Mouse (Mus musculus) CH12.LX (cell line): ENCODE measurements at regions not wholly inside any gene's neighbourhood (a gene's known extent, or its start where the extent isn't known, plus 50 kb on each side); places are given as distances from the start of the nearest gene placed in this dataset.

Experiments used
- DNase-seq: peaks from one replicate; pipeline ENCODE4 v3.0.0-alpha.2; 2013; ENCODE audit errors: extremely low read depth
- H3K27ac ChIP-seq: 2 replicates; pipeline ENCODE4 v1.5.1; 2012; ENCODE audit warnings: low read depth, mild to moderate bottlenecking, control low read depth, moderate library complexity; ENCODE audit not compliant: insufficient read depth
- H3K27me3 ChIP-seq: replicated peaks from 2 replicates; pipeline ENCODE3; 2012; ENCODE audit warnings: inconsistent platforms
- H3K36me3 ChIP-seq, 2 experiments: replicated peaks in 1 of 2; 2 replicates each; pipeline versions ENCODE3 to v1.6.1; 2012; ENCODE audit warnings: inconsistent platforms in 1 of 2, low read length in 1 of 2, mild to moderate bottlenecking in 1 of 2, mixed read lengths in 1 of 2, moderate library complexity in 1 of 2; ENCODE audit not compliant: control insufficient read depth in 1 of 2, insufficient read depth in 1 of 2
- H3K4me1 ChIP-seq, 2 experiments: 2 replicates each; pipeline ENCODE4 v1.6.1; 2012; ENCODE audit warnings: inconsistent platforms in 1 of 2, moderate library complexity in 1 of 2; ENCODE audit not compliant: insufficient read depth in 2 of 2, control insufficient read depth in 1 of 2
- H3K4me2 ChIP-seq: 2 replicates; pipeline ENCODE4 v1.6.1; 2012; ENCODE audit warnings: low read depth, mild to moderate bottlenecking, control low read depth; ENCODE audit not compliant: poor library complexity, insufficient read depth, severe bottlenecking
- H3K4me3 ChIP-seq, 3 experiments: fragments of 150-350 bp in 1 of 3; sonication (generic) in 1 of 3; replicated peaks in 1 of 3; 2 replicates each; pipeline versions ENCODE3 to v1.5.1; 2011 to 2012; ENCODE audit warnings: low read depth in 2 of 3, low read length in 2 of 3, mild to moderate bottlenecking in 2 of 3, moderate library complexity in 2 of 3, control low read depth in 1 of 3, improper control_type of control experiment in 1 of 3, inconsistent platforms in 1 of 3, mixed read lengths in 1 of 3; ENCODE audit not compliant: poor library complexity in 1 of 3
- H3K79me2 ChIP-seq: replicated peaks from 2 replicates; pipeline ENCODE4 v1.6.1; 2012; ENCODE audit warnings: mild to moderate bottlenecking, moderate library complexity; ENCODE audit not compliant: control insufficient read depth, poor library complexity, insufficient read depth, severe bottlenecking; ENCODE audit errors: extremely low read depth
- H3K9ac ChIP-seq: 2 replicates; pipeline ENCODE4 v1.6.1; 2012; ENCODE audit warnings: low read depth, mild to moderate bottlenecking, control low read depth, moderate library complexity; ENCODE audit not compliant: insufficient read depth
- H3K9me3 ChIP-seq: replicated peaks from 2 replicates; pipeline ENCODE3; 2012; ENCODE audit warnings: low read length, inconsistent platforms, mixed read lengths
- BHLHE40 ChIP-seq: IDR thresholded peaks from 2 replicates; pipeline ENCODE4 v1.6.1; 2011; ENCODE audit warnings: mild to moderate bottlenecking, low read depth, low read length, improper control_type of control experiment
- CHD1 ChIP-seq: IDR thresholded peaks from 2 replicates; pipeline ENCODE4 v1.6.1; 2012; ENCODE audit warnings: low read depth, low read length, improper control_type of control experiment, inconsistent platforms
- CHD2 ChIP-seq: IDR thresholded peaks from 2 replicates; pipeline ENCODE4 v1.6.1; 2011; ENCODE audit warnings: low read length, improper control_type of control experiment
- ELF1 ChIP-seq: IDR thresholded peaks from 2 replicates; pipeline ENCODE4 v1.6.1; 2014; ENCODE audit warnings: low read depth, mild to moderate bottlenecking, inconsistent platforms, low read length, improper control_type of control experiment
- EP300 ChIP-seq: IDR thresholded peaks from 2 replicates; pipeline ENCODE4 v1.6.1; 2011; ENCODE audit warnings: low read length, improper control_type of control experiment
- ETS1 ChIP-seq: conservative IDR thresholded peaks from 2 replicates; pipeline ENCODE4 v1.6.1; 2012; ENCODE audit warnings: low read depth, mild to moderate bottlenecking, inconsistent platforms, low read length, improper control_type of control experiment, moderate library complexity
- GABPA ChIP-seq: IDR thresholded peaks from 2 replicates; pipeline ENCODE4 v1.6.1; 2012; ENCODE audit warnings: low read depth, low read length, improper control_type of control experiment, inconsistent platforms; ENCODE audit not compliant: insufficient replicate concordance
- HCFC1 ChIP-seq: IDR thresholded peaks from 2 replicates; pipeline ENCODE4 v1.6.1; 2012; ENCODE audit warnings: low read depth, mild to moderate bottlenecking, inconsistent platforms, low read length, improper control_type of control experiment
- IRF4 ChIP-seq: IDR thresholded peaks from 2 replicates; pipeline ENCODE4 v1.6.1; 2014; ENCODE audit warnings: low read depth, mild to moderate bottlenecking, inconsistent platforms, low read length, improper control_type of control experiment
- MAFK ChIP-seq: IDR thresholded peaks from 2 replicates; pipeline ENCODE4 v1.6.1; 2011; ENCODE audit warnings: low read length, improper control_type of control experiment; ENCODE audit not compliant: insufficient replicate concordance
- MEF2A ChIP-seq: IDR thresholded peaks from 2 replicates; pipeline ENCODE4 v1.6.1; 2014; ENCODE audit warnings: low read depth, mild to moderate bottlenecking, inconsistent platforms, low read length, improper control_type of control experiment, borderline replicate concordance
- MYC ChIP-seq: IDR thresholded peaks from 2 replicates; pipeline ENCODE4 v1.6.1; 2011; ENCODE audit warnings: low read depth, mild to moderate bottlenecking, improper control_type of control experiment, low read length
- NELFE ChIP-seq: IDR thresholded peaks from 2 replicates; pipeline ENCODE4 v1.6.1; 2011; ENCODE audit warnings: low read depth, low read length, improper control_type of control experiment
- PAX5 ChIP-seq: IDR thresholded peaks from 2 replicates; pipeline ENCODE4 v1.6.1; 2012; ENCODE audit warnings: low read length, inconsistent platforms, mixed read lengths
- RAD21 ChIP-seq: IDR thresholded peaks from 2 replicates; pipeline ENCODE4 v1.6.1; 2011; ENCODE audit warnings: low read depth, mild to moderate bottlenecking, low read length, improper control_type of control experiment, moderate library complexity
- RCOR1 ChIP-seq: conservative IDR thresholded peaks from 2 replicates; pipeline ENCODE4 v1.6.1; 2012; ENCODE audit warnings: low read depth, mild to moderate bottlenecking, inconsistent platforms, low read length, improper control_type of control experiment
- SIN3A ChIP-seq: IDR thresholded peaks from 2 replicates; pipeline ENCODE4 v1.6.1; 2012; ENCODE audit warnings: low read length, improper control_type of control experiment, inconsistent platforms
- TBP ChIP-seq: conservative IDR thresholded peaks from 2 replicates; pipeline ENCODE4 v1.6.1; 2011; ENCODE audit warnings: low read depth, low read length, improper control_type of control experiment
- USF2 ChIP-seq: conservative IDR thresholded peaks from 2 replicates; pipeline ENCODE4 v1.6.1; 2011; ENCODE audit warnings: low read depth, low read length, improper control_type of control experiment
- ZNF384 ChIP-seq: IDR thresholded peaks from 2 replicates; pipeline ENCODE4 v1.6.1; 2012; ENCODE audit warnings: low read depth, low read length, improper control_type of control experiment, inconsistent platforms
- dilution Hi-C: fragments of 300-500 bp; cut with MboI; formaldehyde crosslinking; loops from 2 replicates; pipeline ENCODE4 v1.14.3; 2020; ENCODE audit warnings: low sequenced_read_pairs; ENCODE audit not compliant: extremely low pct_unique_long_range_greater_than_20kb, extremely low pct_ligation_motif_present
- in situ Hi-C: fragments of 300-500 bp; cut with MboI; formaldehyde crosslinking; loops from 3 replicates; pipeline ENCODE4 v1.14.3; 2019; ENCODE audit warnings: low sequenced_read_pairs, low pct_ligation_motif_present, low pct_unique_long_range_greater_than_20kb, mixed read lengths

- no peak overlapping the region for H3K9ac ChIP-seq
- dilution Hi-C loops = no loop called here
- in situ Hi-C loops = no loop called here
- H3K79me2 ChIP-seq = no peaks in the 10 kb centered on the region
- H3K9me3 ChIP-seq = no peaks in the 10 kb centered on the region
- no peaks in the 10 kb centered on the region for H3K4me1 ChIP-seq
- H3K36me3 ChIP-seq = no peaks in the 10 kb centered on the region
- no peak for TF ChIP-seq RCOR1
- TF ChIP-seq MEF2A = no peak
- TF ChIP-seq EP300 = no peak
- TF ChIP-seq TBP = no peak
- no peak for TF ChIP-seq RAD21
- no peak for TF ChIP-seq CHD2
- TF ChIP-seq MYC = no peak
- TF ChIP-seq, all 38 proteins: peak for 0
- H3K4me3 ChIP-seq = no peak overlapping the region
- H3K4me2 ChIP-seq = no peak overlapping the region
- no peak overlapping the region for H3K27ac ChIP-seq
- H3K27me3 ChIP-seq = peaks cover 3% of the 10 kb centered on the region
- DNase-seq = no peak
These were observed 2000.8 kb upstream of the 5930422O12Rik start for GRCm38 (mm10) chr8:31427706-31428105.

- no peak overlapping the region for H3K4me2 ChIP-seq
- H3K27me3 ChIP-seq = peaks cover 1% of the 10 kb centered on the region
- H3K36me3 ChIP-seq = no peaks in the 10 kb centered on the region
- dilution Hi-C loops (no loop called here), in situ Hi-C loops (no loop called here)
- peaks cover 3% of the 10 kb centered on the region for H3K9me3 ChIP-seq
- no peak overlapping the region for H3K9ac ChIP-seq
- TF ChIP-seq GABPA = no peak
- no peak for TF ChIP-seq CHD2
- TF ChIP-seq RCOR1 = no peak
- TF ChIP-seq HCFC1 = no peak
- TF ChIP-seq IRF4 = no peak
- no peak for TF ChIP-seq ELF1
- H3K27ac ChIP-seq = no peak overlapping the region
- no peaks in the 10 kb centered on the region for H3K79me2 ChIP-seq
- no peak overlapping the region for H3K4me3 ChIP-seq
- DNase-seq = no peak
- no peaks in the 10 kb centered on the region for H3K4me1 ChIP-seq
These were observed 1991.9 kb upstream of the 5930422O12Rik start for GRCm38 (mm10) chr8:31436445-31437191.

- in situ Hi-C loops = no loop called here
- Histone ChIP-seq H3K27ac (no peak overlapping the region), H3K4me3 (no peak overlapping the region), H3K9ac (no peak overlapping the region), H3K79me2 (no peaks in the 10 kb centered on the region), H3K4me1 (no peaks in the 10 kb centered on the region), H3K36me3 (no peaks in the 10 kb centered on the region), H3K27me3 (peaks cover 5% of the 10 kb centered on the region), H3K9me3 (no peaks in the 10 kb centered on the region), H3K4me2 (no peak overlapping the region)
- no peak for DNase-seq
- dilution Hi-C loops = no loop called here
- TF ChIP-seq USF2 (no peak), CHD1 (no peak), BHLHE40 (no peak), SIN3A (no peak), ZNF384 (no peak), ETS1 (no peak), MAFK (no peak), TBP (no peak), PAX5 (no peak), MEF2A (no peak), NELFE (no peak)
These were observed 1983.7 kb upstream of the 5930422O12Rik start for GRCm38 (mm10) chr8:31444834-31445233.
